Mouse (Mus musculus) cerebellum, adult 2 months (tissue): ENCODE data around the gene Hspbap1.

Source experiments
- CTCF ChIP-seq: fragments of 200-500 bp; IDR thresholded peaks from 2 replicates; pipeline ENCODE4 v1.5.1; 2011; ENCODE audit warnings: low read depth, mild to moderate bottlenecking, control low read depth, low read length, moderate library complexity, borderline replicate concordance; ENCODE audit not compliant: insufficient read depth
- POLR2A ChIP-seq: fragments of 200-500 bp; IDR thresholded peaks from 2 replicates; pipeline ENCODE4 v1.6.1; 2011; ENCODE audit warnings: low read length, control low read depth, borderline replicate concordance; ENCODE audit not compliant: insufficient read depth

- TF ChIP-seq POLR2A (no peak), CTCF (no peak)
Observed at GRCm38 (mm10) chr16:35813119-35813518, 42.9 kb downstream of the Hspbap1 start.
